Mouse (Mus musculus) lung, postnatal 0 days (tissue): ENCODE results near the gene Fga. TPM values are rescaled to one million over a fixed set of nuclear protein-coding genes. Genes with fewer than 3 reads are reported as not detected.

ENCODE experiments used
- ATAC-seq: fragments of 200-750 bp; cut with Nextera tagmentation; 2 replicates; pipeline ENCODE4 v1.8.0; 2017; ENCODE audit warnings: moderate library complexity
- DNase-seq: peaks from one replicate; pipeline ENCODE4 v3.0.0-alpha.2; 2016; ENCODE audit warnings: low spot score
- H3K27ac ChIP-seq: fragments of 300-500 bp; sonication (generic); 2 replicates; pipeline ENCODE4 v1.5.1; 2014; ENCODE audit warnings: antibody characterized with exemption, mild to moderate bottlenecking, low read length, mixed read lengths
- H3K27me3 ChIP-seq: fragments of 300-500 bp; sonication (generic); replicated peaks from 2 replicates; pipeline ENCODE4 v1.6.1; 2014; ENCODE audit warnings: low read length, mixed read lengths; ENCODE audit not compliant: insufficient read depth
- H3K36me3 ChIP-seq: fragments of 300-500 bp; sonication (generic); 2 replicates; pipeline ENCODE4 v1.6.1; 2014; ENCODE audit warnings: low read length, mixed read lengths; ENCODE audit not compliant: insufficient read depth
- H3K4me1 ChIP-seq: fragments of 300-500 bp; sonication (generic); 2 replicates; pipeline ENCODE4 v1.6.1; 2014; ENCODE audit warnings: antibody characterized with exemption, low read depth, low read length, mixed read lengths; ENCODE audit not compliant: insufficient read depth
- H3K4me2 ChIP-seq: fragments of 300-500 bp; sonication (generic); replicated peaks from 2 replicates; pipeline ENCODE4 v1.6.1; 2014; ENCODE audit warnings: low read depth, mild to moderate bottlenecking, low read length, moderate library complexity, mixed read lengths
- H3K4me3 ChIP-seq: fragments of 300-500 bp; sonication (generic); 2 replicates; pipeline ENCODE4 v1.5.1; 2014; ENCODE audit warnings: low read depth, low read length
- H3K9ac ChIP-seq: fragments of 300-500 bp; sonication (generic); replicated peaks from 2 replicates; pipeline ENCODE4 v1.6.1; 2014; ENCODE audit warnings: low read depth, mild to moderate bottlenecking
- H3K9me3 ChIP-seq: fragments of 300-500 bp; sonication (generic); 2 replicates; pipeline ENCODE4 v1.6.1; 2016; ENCODE audit warnings: low read length, mixed read lengths
- CTCF ChIP-seq: IDR thresholded peaks from 2 replicates; pipeline ENCODE4 v1.5.1; 2016; ENCODE audit warnings: antibody characterized with exemption, mild to moderate bottlenecking
- EP300 ChIP-seq: IDR thresholded peaks from 2 replicates; pipeline ENCODE4 v1.6.1; 2016; ENCODE audit warnings: antibody characterized with exemption, mild to moderate bottlenecking, control low read depth
- WGBS: fragments of 180-500 bp; shearing (Covaris S2); extraction: QIAGEN DNeasy Blood & Tissue Kit; methylation state at CpG from one replicate; pipeline ENCODE4 v1.1.7; 2014; 5-methylcytosine and 5-hydroxymethylcytosine counted together
- polyA plus RNA-seq: library from polyadenylated mRNA; unstranded; fragments of >200 nt; fragmentation: Nextera tagmentation; extraction: Ambion mirVana; gene quantifications from 2 replicates; pipeline ENCODE4 v1.2.1, GENCODE M21; 2015

Fga gene
- polyA plus RNA-seq, 1 experiment from 2014 or later, result 0.50 TPM

GRCm38 (mm10) chr3:83016236-83016635 lies 9.6 kb upstream of the Fga start:
- H3K36me3 ChIP-seq, result no peaks in the 10 kb centered on the region
- WGBS, result 79% methylated on average over 1 of the region's 1 CpGs
- no peaks in the 10 kb centered on the region for H3K27me3 ChIP-seq
- H3K4me2 ChIP-seq, result no peak overlapping the region
- H3K27ac ChIP-seq, result no peak overlapping the region
- no peak overlapping the region for H3K4me3 ChIP-seq
- no peaks in the 10 kb centered on the region for H3K4me1 ChIP-seq
- no peaks in the 10 kb centered on the region for H3K9me3 ChIP-seq
- TF ChIP-seq EP300 (no peak), CTCF (no peak)
- ATAC-seq (no peak), DNase-seq (no peak)
- H3K9ac ChIP-seq, result no peak overlapping the region

DNA sequence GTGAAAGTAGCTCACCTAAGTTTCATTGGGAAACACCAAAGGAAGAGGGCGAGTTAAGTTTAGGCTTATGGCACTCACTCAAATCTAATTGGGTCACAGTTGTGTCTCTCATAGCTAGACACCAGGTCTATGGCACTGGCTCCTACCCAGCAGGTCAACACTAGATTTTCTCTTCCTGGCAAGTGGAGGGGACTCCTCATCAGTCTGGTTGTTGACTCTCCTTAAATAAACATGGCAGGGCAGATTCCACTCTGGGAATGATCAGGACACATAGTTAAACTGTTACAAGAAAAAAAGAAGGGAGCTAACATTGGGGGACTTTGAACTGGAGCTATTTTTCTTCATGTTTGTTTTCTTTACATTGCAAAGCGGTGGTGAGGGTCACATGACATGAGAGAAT lies 5.5 kb upstream of the Fga start:
- no peak overlapping the region for H3K4me3 ChIP-seq
- DNase-seq, result no peak
- TF ChIP-seq EP300 (no peak), CTCF (no peak)
- no peaks in the 10 kb centered on the region for H3K4me1 ChIP-seq
- no peak overlapping the region for H3K4me2 ChIP-seq
- no peaks in the 10 kb centered on the region for H3K36me3 ChIP-seq
- no peaks in the 10 kb centered on the region for H3K27me3 ChIP-seq
- no peak overlapping the region for H3K9ac ChIP-seq
- H3K27ac ChIP-seq, result no peak overlapping the region
- 58% methylated on average over 2 of the region's 2 CpGs for WGBS
- no peak for ATAC-seq
- no peaks in the 10 kb centered on the region for H3K9me3 ChIP-seq

DNA sequence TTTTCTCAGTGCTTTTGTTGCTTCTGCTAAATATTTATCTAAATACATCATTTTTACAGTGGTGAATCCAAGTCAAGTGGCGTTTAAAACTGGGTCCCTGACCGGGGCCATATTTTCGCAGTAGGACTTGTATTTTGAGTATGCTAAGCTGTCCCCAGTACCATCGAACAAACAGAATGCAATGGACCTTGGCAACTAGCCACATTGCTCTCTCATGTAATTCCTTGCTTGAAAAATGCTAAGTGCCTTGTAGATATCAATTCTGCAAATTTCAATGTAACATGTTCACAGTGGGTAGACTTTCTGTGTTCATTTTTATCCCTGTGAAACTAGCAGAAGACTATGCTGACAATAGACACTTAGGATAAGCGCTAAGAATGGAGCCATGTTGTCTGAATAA lies 4.7 kb upstream of the Fga start:
- Histone ChIP-seq H3K27ac (no peak overlapping the region), H3K4me2 (no peak overlapping the region), H3K4me1 (no peaks in the 10 kb centered on the region), H3K9ac (no peak overlapping the region), H3K4me3 (no peak overlapping the region), H3K36me3 (no peaks in the 10 kb centered on the region), H3K9me3 (no peaks in the 10 kb centered on the region), H3K27me3 (no peaks in the 10 kb centered on the region)
- WGBS, result 69% methylated on average over 5 of the region's 5 CpGs
- DNase-seq, result no peak
- no peak for ATAC-seq
- TF ChIP-seq CTCF (no peak), EP300 (no peak)

- DNase-seq (no peak), ATAC-seq (no peak)
- H3K27ac ChIP-seq, result no peak overlapping the region
- H3K9me3 ChIP-seq, result no peaks in the 10 kb centered on the region
- H3K9ac ChIP-seq, result no peak overlapping the region
- no peaks in the 10 kb centered on the region for H3K36me3 ChIP-seq
- TF ChIP-seq CTCF (no peak), EP300 (no peak)
- WGBS, result 75% methylated on average over 6 of the region's 6 CpGs
- H3K4me3 ChIP-seq, result no peak overlapping the region
- no peak overlapping the region for H3K4me2 ChIP-seq
- H3K4me1 ChIP-seq, result no peaks in the 10 kb centered on the region
- H3K27me3 ChIP-seq, result no peaks in the 10 kb centered on the region
Observed at GRCm38 (mm10) chr3:83025036-83025435, 840 bp upstream of the Fga start.

DNA sequence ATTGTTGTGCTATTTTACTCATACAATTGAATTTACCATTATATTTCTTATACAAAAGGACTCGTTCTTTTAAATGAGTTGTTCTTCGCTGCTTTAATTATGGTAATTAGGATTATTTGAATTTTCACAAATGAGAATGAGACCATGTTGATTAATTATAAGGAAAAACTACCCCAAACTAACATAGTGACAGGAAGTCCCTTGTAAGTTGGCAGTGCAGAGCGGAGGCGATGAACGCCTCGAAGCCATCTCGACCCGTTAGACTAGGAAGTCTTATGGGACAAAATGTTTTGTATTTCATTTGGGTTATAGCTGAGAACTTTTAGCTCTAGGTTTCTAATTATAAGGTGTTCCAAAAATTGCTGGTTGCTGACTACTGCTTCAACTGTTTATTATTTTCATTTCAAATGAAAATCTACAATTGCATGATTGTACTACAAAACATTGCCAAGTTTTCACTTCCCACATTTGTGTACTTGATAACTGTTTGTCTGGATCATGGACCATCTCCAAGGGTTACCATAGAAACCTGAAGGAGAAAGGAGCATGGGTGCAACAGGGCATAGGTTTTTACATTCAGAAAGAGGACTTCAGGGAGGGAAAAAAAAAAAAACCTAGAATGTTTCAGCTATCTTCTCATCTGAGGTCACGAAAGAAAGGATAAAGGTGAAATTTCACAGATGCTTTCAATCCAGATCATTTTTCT lies 1.8 kb downstream of the Fga start:
- TF ChIP-seq CTCF (no peak), EP300 (no peak)
- Histone ChIP-seq H3K4me1 (no peaks in the 10 kb centered on the region), H3K27ac (no peak overlapping the region), H3K36me3 (no peaks in the 10 kb centered on the region), H3K9me3 (no peaks in the 10 kb centered on the region), H3K27me3 (no peaks in the 10 kb centered on the region), H3K4me2 (no peak overlapping the region), H3K4me3 (no peak overlapping the region), H3K9ac (no peak overlapping the region)
- WGBS, result 85% methylated on average over 9 of the region's 9 CpGs
- DNase-seq, result no peak
- no peak for ATAC-seq

DNA sequence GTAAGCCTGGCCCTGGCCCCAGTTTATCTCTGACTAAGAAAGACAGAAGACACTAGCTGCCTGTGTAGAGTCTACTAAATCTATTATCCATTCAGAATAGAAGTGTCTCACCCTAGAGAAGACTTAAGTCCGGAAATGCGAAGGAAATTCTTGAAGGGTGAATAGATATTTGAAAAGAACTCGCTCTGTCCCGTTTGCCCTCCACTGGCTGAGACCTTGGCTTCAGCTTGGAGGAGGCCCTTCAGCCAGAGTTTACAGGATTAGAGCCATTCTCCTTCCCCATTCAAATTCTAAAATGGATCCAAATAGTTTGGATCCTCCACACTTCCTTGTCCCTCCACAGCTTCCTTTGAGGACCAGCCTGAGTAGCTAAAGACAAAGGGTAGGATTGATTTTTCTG lies 4.5 kb downstream of the Fga start:
- Histone ChIP-seq H3K4me2 (no peak overlapping the region), H3K9ac (no peak overlapping the region), H3K4me1 (no peaks in the 10 kb centered on the region), H3K27ac (no peak overlapping the region), H3K27me3 (no peaks in the 10 kb centered on the region), H3K9me3 (no peaks in the 10 kb centered on the region), H3K36me3 (no peaks in the 10 kb centered on the region), H3K4me3 (no peak overlapping the region)
- TF ChIP-seq CTCF (no peak), EP300 (no peak)
- DNase-seq, result no peak
- 87% methylated on average over 4 of the region's 4 CpGs for WGBS
- no peak for ATAC-seq
